Mouse (Mus musculus): ENCODE measurements around the gene Zdhhc20.
"Not testable (repeated sequence)": the region's sequence is repeated elsewhere in the genome, so short reads cannot be mapped to it uniquely, and the experiment has no call there.

Zdhhc20 gene

GRCm38 (mm10) chr14:57892961-57893360 is 2.9 kb upstream of the Zdhhc20 start:
- no peak for DNase-seq (ENCODE audit: low spot score)

- peak; percentile 32 for DNase-seq (ENCODE audit: low spot score)
Observed at GRCm38 (mm10) chr14:57889541-57890010, 500 bp downstream of the Zdhhc20 start.

- peak; percentile 41 for DNase-seq (ENCODE audit: low spot score)
Observed at GRCm38 (mm10) chr14:57887171-57887570, 2.9 kb downstream of the Zdhhc20 start.

GRCm38 (mm10) chr14:57886032-57886431 is 4.0 kb downstream of the Zdhhc20 start:
- DNase-seq (ENCODE audit: low spot score) = no peak

GRCm38 (mm10) chr14:57883341-57883740 is 6.7 kb downstream of the Zdhhc20 start:
- DNase-seq (ENCODE audit: low spot score) = peak; percentile 41

- peak; percentile 22 for DNase-seq (ENCODE audit: low spot score)
Observed at GRCm38 (mm10) chr14:57882720-57883119, 7.4 kb downstream of the Zdhhc20 start.

- DNase-seq (ENCODE audit: low spot score) = peak; percentile 74
Observed at GRCm38 (mm10) chr14:57881793-57882192, 8.3 kb downstream of the Zdhhc20 start.

GRCm38 (mm10) chr14:57881074-57881473 is 9.0 kb downstream of the Zdhhc20 start:
- no peak for DNase-seq (ENCODE audit: low spot score)

GRCm38 (mm10) chr14:57877921-57878320 is 12.2 kb downstream of the Zdhhc20 start:
- no peak for DNase-seq (ENCODE audit: low spot score)

GRCm38 (mm10) chr14:57866676-57867276 is 23.3 kb downstream of the Zdhhc20 start:
- DNase-seq (ENCODE audit: low spot score) = no peak

GRCm38 (mm10) chr14:57865256-57865655 is 24.8 kb downstream of the Zdhhc20 start:
- DNase-seq (ENCODE audit: low spot score) = no peak

GRCm38 (mm10) chr14:57863129-57863528 is 26.9 kb downstream of the Zdhhc20 start:
- no peak for DNase-seq (ENCODE audit: low spot score)

GRCm38 (mm10) chr14:57861987-57862412 is 28.1 kb downstream of the Zdhhc20 start:
- DNase-seq (ENCODE audit: low spot score) = no peak

GRCm38 (mm10) chr14:57859520-57859919 is 30.6 kb downstream of the Zdhhc20 start:
- no peak for DNase-seq (ENCODE audit: low spot score)

GRCm38 (mm10) chr14:57858601-57859000 is 31.5 kb downstream of the Zdhhc20 start:
- DNase-seq (ENCODE audit: low spot score) = no peak

- not testable (repeated sequence) for DNase-seq (ENCODE audit: low spot score)
Observed at GRCm38 (mm10) chr14:57856037-57856436, 34.0 kb downstream of the Zdhhc20 start.

- DNase-seq (ENCODE audit: low spot score) = no peak
Observed at GRCm38 (mm10) chr14:57852961-57853360, 37.1 kb downstream of the Zdhhc20 start.

- no peak for DNase-seq (ENCODE audit: low spot score)
Observed at GRCm38 (mm10) chr14:57850330-57850729, 39.7 kb downstream of the Zdhhc20 start.

- no peak for DNase-seq (ENCODE audit: low spot score)
Observed at GRCm38 (mm10) chr14:57848646-57849045, 41.4 kb downstream of the Zdhhc20 start.

GRCm38 (mm10) chr14:57848061-57848460 is 42.0 kb downstream of the Zdhhc20 start:
- not testable (repeated sequence) for DNase-seq (ENCODE audit: low spot score)

- DNase-seq (ENCODE audit: low spot score) = no peak
Observed at GRCm38 (mm10) chr14:57844535-57844934, 45.5 kb downstream of the Zdhhc20 start.

- no peak for DNase-seq (ENCODE audit: low spot score)
Observed at GRCm38 (mm10) chr14:57835157-57835556, 54.9 kb downstream of the Zdhhc20 start.

GRCm38 (mm10) chr14:57833526-57833925 is 56.5 kb downstream of the Zdhhc20 start:
- DNase-seq (ENCODE audit: low spot score) = peak; percentile 59

GRCm38 (mm10) chr14:57827284-57827683 is 62.8 kb downstream of the Zdhhc20 start:
- DNase-seq (ENCODE audit: low spot score) = no peak

All from lung, postnatal 25 days (tissue).